Mouse (Mus musculus) left cerebral cortex, postnatal 4 days (tissue): ENCODE data around the gene Fam76a. TPM values are rescaled to one million over a fixed set of nuclear protein-coding genes. Genes with fewer than 3 reads are reported as not detected.

Experiments
- DNase-seq: peaks from one replicate; pipeline ENCODE4 v3.0.0-alpha.2; 2022
- intact Hi-C: fragments of 180-260 bp; cut with DNase I; formaldehyde crosslinking; loops from one replicate; pipeline ENCODE4 v1.15.1; 2025
- total RNA-seq, 2 experiments: library from RNA; stranded (reverse); gene quantifications; 2 replicates each; pipeline ENCODE4 v1.2.3; 2021

The Fam76a gene
- total RNA-seq, 2 experiments from 2014 or later, result 24.3 to 25.4 TPM

DNA sequence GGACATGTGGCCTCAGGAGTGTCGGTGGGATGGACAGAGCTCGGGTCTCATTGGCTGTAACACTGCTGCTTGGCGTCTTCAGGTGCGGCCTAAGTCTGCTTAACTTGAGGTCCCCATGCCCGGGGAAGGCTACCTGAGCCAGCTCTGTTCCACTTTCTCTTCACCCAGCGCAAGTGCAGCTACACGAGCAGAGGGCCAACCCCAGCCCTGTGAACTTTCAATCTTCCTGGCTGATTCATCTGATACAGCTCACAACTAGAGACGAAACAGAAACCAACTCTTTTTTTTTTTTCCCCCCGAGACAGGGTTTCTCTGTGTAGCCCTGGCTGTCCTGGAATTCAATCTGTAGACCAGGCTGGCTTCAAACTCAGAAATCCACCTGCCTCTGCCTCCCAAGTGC lies 24.2 kb downstream of the Fam76a start:
- intact Hi-C loops, result no loop called here
- DNase-seq, result no peak

- no peak for DNase-seq
- intact Hi-C loops, result no loop called here
Observed at GRCm38 (mm10) chr4:132894402-132894801, 28.0 kb downstream of the Fam76a start.

DNA sequence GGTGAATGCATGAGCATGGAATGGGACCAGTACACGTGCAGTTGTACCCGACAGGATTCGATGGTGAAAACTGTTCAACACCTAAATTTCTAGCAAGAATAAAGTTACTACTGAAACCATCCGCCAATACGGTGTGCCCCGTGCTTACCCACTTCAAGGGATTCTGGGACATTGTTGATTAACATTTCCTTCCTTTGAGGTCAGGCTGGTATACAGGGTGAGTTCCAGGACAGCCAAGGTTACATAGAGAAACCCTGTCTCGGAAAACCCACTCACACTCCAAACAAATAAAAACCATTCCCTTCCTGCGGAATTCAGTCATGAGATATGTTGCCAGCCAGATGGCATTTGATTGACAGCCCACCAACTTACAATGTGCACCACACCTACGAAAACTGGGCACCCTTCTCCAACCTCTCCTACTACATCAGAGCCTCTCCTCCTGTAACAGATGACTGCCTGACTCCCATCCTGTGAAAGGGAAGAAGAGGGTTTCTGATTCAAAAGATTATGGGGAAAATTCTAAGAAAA lies 37.4 kb downstream of the Fam76a start:
- DNase-seq, result no peak
- intact Hi-C loops, result no loop called here

DNA sequence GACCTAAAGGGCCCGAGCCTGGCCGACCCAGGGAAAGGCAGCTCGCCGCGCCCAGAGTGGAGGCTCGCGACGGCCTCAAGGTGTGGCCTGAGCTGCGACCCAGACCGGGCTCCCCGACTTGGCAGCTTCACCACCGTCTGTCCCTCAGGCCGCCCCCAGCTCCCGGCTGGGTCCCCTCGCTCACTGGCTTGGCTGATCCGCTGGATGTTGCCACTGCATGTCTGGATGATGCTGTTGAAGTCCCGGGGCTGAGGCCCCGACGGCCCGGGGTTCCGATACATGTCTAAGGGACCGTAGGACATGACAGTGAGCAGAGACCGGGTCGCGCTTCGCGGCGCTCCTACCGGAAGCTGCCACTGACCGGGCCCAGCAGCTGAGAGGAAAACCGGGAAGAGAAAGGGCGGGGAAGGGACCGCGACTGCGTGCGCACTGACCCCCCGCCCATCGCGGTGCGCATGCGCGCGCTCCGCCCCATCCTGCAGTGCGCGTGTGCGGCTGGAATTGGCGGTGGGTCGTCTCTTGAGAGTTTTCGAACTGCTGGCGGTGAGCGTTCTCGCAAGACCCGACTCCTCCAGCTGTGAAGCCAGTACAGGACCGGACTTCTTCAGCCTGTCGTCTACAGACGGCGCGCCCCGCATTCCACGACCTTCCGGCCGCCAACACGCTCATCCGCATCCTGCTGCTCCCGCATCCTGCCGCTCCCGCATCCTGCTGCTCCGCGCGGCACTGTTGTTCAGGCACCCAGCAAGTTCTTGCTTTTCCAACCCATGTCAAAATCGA lies 38.1 kb downstream of the Fam76a start, which contains the start of gene Stx12:
Stx12 (minus strand) TSS at position 446 of the 780 bp plus-strand sequence.
- DNase-seq, result peak; percentile 93
- intact Hi-C loops, result no loop called here

DNA sequence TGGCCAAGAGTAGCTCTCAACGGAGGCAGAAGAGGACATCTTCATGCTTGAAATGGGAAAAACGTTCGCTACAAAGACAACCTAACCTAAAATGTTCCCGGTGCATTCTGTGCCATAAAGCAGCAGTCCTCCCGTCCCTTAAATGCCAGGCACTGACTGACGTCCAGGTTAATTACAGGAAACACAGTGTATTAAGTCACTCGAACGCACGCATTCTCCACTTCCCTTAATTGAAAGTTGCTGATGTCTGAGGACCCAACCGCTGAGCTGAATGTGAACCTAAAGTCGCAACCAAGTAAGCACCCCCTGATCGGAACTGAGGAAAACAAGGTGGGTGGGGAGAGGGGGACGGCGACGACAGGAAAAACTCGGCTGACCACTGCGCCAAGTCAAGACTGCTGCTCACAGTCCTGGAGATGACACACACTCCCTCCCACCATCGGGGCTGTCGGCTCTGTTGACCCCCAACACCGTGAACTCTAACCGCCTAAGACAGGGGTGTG lies 38.7 kb downstream of the Fam76a start:
- intact Hi-C loops, result no loop called here
- no peak for DNase-seq

- intact Hi-C loops, result no loop called here
- no peak for DNase-seq
Observed at GRCm38 (mm10) chr4:132874363-132875097, 47.8 kb downstream of the Fam76a start.

GRCm38 (mm10) chr4:132873481-132874362 lies 48.6 kb downstream of the Fam76a start:
- intact Hi-C loops, result no loop called here
- no peak for DNase-seq

DNA sequence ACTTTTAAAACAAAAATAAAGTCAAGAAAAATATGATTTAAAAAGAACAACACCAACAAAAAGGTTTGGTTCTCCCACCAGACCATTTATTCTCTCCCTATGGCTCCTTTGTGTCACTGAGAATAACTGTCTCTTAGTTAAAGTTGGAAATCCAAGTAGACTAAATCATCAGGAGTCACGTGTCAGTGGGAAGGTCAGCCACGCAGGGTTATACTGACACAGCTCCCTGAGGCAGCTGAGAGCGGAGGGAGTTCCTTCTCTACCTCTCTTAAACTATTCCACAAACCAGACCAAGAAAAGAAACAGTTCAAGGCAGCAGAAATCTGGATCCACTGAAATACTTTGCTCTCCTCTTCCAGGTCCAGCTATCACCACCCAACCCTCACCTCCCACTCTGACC lies 51.2 kb downstream of the Fam76a start:
- intact Hi-C loops, result no loop called here

DNA sequence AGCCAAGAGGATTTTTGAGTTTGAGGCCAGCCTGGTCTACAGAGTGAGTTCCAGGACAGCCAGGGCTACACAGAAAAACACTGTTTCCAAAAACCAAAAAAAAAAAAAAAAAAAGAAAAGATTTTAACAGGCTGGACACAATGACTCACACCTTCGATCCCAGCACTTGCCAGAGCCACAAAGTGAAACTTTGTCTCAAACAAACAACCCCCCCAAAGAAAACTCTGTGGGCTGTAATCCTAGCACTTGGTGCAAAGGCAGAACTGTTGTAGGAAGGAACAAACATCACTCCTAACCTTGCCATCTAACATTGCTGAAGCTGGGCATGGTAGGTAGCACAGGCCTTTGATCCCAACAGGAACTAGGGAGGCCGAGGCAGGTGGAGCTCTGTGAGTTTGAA lies 57.5 kb downstream of the Fam76a start:
- intact Hi-C loops, result no loop called here
- DNase-seq, result no peak

More for the DNA sequence above, 51.2 kb downstream of the Fam76a start:
- DNase-seq, result no peak

- intact Hi-C loops, result no loop called here
- no peak for DNase-seq
Observed at GRCm38 (mm10) chr4:132863012-132863411, 59.3 kb downstream of the Fam76a start.

DNA sequence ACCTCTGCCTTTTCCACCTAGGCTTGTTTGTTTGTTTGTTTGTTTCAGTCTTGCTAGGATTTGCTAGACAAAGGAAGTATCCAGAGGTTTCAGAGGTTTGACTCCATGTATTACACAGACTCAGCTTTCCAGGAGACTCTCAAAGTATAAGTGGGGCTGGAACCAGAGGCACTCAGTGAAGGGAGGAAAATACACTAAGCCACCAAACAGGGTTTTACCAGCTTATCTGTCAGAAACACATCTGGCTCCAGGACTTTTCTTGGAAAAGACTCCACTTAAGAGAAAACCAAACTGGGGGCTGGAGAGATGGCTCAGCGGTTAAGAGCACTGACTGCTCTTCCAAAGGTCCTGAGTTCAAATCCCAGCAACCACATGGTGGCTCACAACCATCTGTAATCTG lies 61.5 kb downstream of the Fam76a start:
- intact Hi-C loops, result no loop called here
- DNase-seq, result no peak

Other genes with a start within 250 kb of the Fam76a start
- 1 to 10 TPM; 4.3 to 4.8 TPM for gene Xkr8, start 190.0 kb downstream of the Fam76a start, total RNA-seq
- 1 to 10 TPM in 1 of 2 experiments, under 1 TPM in 1; 0.97 to 1.2 TPM for gene Smpdl3b, start 165.3 kb downstream of the Fam76a start, total RNA-seq
- gene Rpa2, start 154.2 kb downstream of the Fam76a start, total RNA-seq, result 10 to 100 TPM; 15.4 to 16.0 TPM
- under 1 TPM; 0.52 to 0.81 TPM for gene Themis2, start 126.2 kb downstream of the Fam76a start, total RNA-seq
- gene Ppp1r8, start 79.4 kb downstream of the Fam76a start, total RNA-seq, result 10 to 100 TPM; 47.5 to 55.0 TPM
- 100 to 1,000 TPM; 146 to 153 TPM for gene Stx12, start 38.0 kb downstream of the Fam76a start, total RNA-seq
- gene Fgr, start 51.5 kb upstream of the Fam76a start, total RNA-seq, result under 1 TPM; 0.42 to 0.44 TPM
- 100 to 1,000 TPM in 1 of 2 experiments, 10 to 100 TPM in 1; 94.1 to 102 TPM for gene Ahdc1, start 88.7 kb upstream of the Fam76a start, total RNA-seq
- 10 to 100 TPM; 34.0 to 35.7 TPM for gene Wasf2, start 207.9 kb upstream of the Fam76a start, total RNA-seq